Mouse (Mus musculus): ENCODE data around the gene Slamf6. TPM values are rescaled to one million over a fixed set of nuclear protein-coding genes. Genes with fewer than 3 reads are reported as not detected.

The Slamf6 gene
- total RNA-seq (2023; ENCODE audit: inconsistent age), result 153 to 165 TPM (median 162 TPM) in 4 replicates

GRCm38 (mm10) chr1:171917305-171918039 lies at the start of gene Slamf6:
TSS of gene Slamf6 (plus strand) at chr1:171917515.

GRCm38 (mm10) chr1:171895364-171895763 lies 22.0 kb upstream of the Slamf6 start, which contains the start of gene Gm10521:
TSS of gene Gm10521 (plus strand) at chr1:171895664.

Other genes starting within 250 kb of the Slamf6 start
- gene Cd48, start 235.5 kb upstream of the Slamf6 start, total RNA-seq (2023; ENCODE audit: inconsistent age), result 103 to 119 TPM (median 105 TPM) in 4 replicates
- 22.1 to 27.4 TPM (median 23.4 TPM) in 4 replicates for gene Slamf1, start 150.4 kb upstream of the Slamf6 start, total RNA-seq (2023; ENCODE audit: inconsistent age)
- 99.0 to 103 TPM (median 100 TPM) in 4 replicates for gene Cd84, start 77.8 kb upstream of the Slamf6 start, total RNA-seq (2023; ENCODE audit: inconsistent age)
- 12.4 to 16.0 TPM (median 13.6 TPM) in 4 replicates for gene Gm10521, start 21.9 kb upstream of the Slamf6 start, total RNA-seq (2023; ENCODE audit: inconsistent age)
- gene Vangl2, start 110.9 kb downstream of the Slamf6 start, total RNA-seq (2023; ENCODE audit: inconsistent age), result 4.6 to 7.0 TPM (median 5.7 TPM) in 4 replicates
- gene Nhlh1, start 140.1 kb downstream of the Slamf6 start, total RNA-seq (2023; ENCODE audit: inconsistent age), result not detected in 4 replicates
- gene Copa, start 165.0 kb downstream of the Slamf6 start, total RNA-seq (2023; ENCODE audit: inconsistent age), result 158 to 164 TPM (median 162 TPM) in 4 replicates
- 89.7 to 105 TPM (median 96.5 TPM) in 4 replicates for gene Ncstn, start 165.3 kb downstream of the Slamf6 start, total RNA-seq (2023; ENCODE audit: inconsistent age)
- 51.9 to 59.8 TPM (median 54.8 TPM) in 4 replicates for gene Pex19, start 209.2 kb downstream of the Slamf6 start, total RNA-seq (2023; ENCODE audit: inconsistent age)
- gene Dcaf8, start 230.6 kb downstream of the Slamf6 start, total RNA-seq (2023; ENCODE audit: inconsistent age), result 110 to 119 TPM (median 111 TPM) in 4 replicates